Mouse (Mus musculus) forebrain, embryonic 14.5 days (tissue): Measurements from ENCODE around the gene Nkapl. TPM values are rescaled to one million over a fixed set of nuclear protein-coding genes. Genes with fewer than 3 reads are reported as not detected.
"Not testable (repeated sequence)": the region's sequence is repeated elsewhere in the genome, so short reads cannot be mapped to it uniquely, and the experiment has no call there.

Source experiments
- ATAC-seq: fragments of 200-750 bp; cut with Nextera tagmentation; 2 replicates; pipeline ENCODE4 v1.8.0; 2017; ENCODE audit warnings: mild to moderate bottlenecking, moderate library complexity
- DNase-seq: peaks from one replicate; pipeline ENCODE4 v3.0.0-alpha.2; 2015; ENCODE audit warnings: low spot score
- H3K27ac ChIP-seq: fragments of 300-500 bp; sonication (generic); 2 replicates; pipeline ENCODE4 v1.5.1; 2014; ENCODE audit warnings: low read depth, mild to moderate bottlenecking, control low read depth, low read length, moderate library complexity
- H3K27me3 ChIP-seq: fragments of 300-500 bp; sonication (generic); replicated peaks from 2 replicates; pipeline ENCODE4 v1.6.1; 2014; ENCODE audit warnings: low read length, control low read depth, mixed read lengths; ENCODE audit not compliant: control insufficient read depth, insufficient read depth
- H3K36me3 ChIP-seq: fragments of 300-500 bp; sonication (generic); 2 replicates; pipeline ENCODE4 v1.6.1; 2014; ENCODE audit warnings: low read length, control low read depth; ENCODE audit not compliant: control insufficient read depth, insufficient read depth
- H3K4me1 ChIP-seq: fragments of 300-500 bp; sonication (generic); 2 replicates; pipeline ENCODE4 v1.6.1; 2014; ENCODE audit warnings: antibody characterized with exemption, low read length, control low read depth; ENCODE audit not compliant: control insufficient read depth, insufficient read depth
- H3K4me2 ChIP-seq: fragments of 300-500 bp; sonication (generic); 2 replicates; pipeline ENCODE4 v1.6.1; 2014; ENCODE audit warnings: mild to moderate bottlenecking, control low read depth, low read length
- H3K4me3 ChIP-seq: fragments of 300-500 bp; sonication (generic); 2 replicates; pipeline ENCODE4 v1.5.1; 2014; ENCODE audit warnings: low read depth, low read length, control low read depth
- H3K9ac ChIP-seq: fragments of 300-500 bp; sonication (generic); 2 replicates; pipeline ENCODE4 v1.6.1; 2014; ENCODE audit warnings: mild to moderate bottlenecking, low read length, control low read depth, moderate library complexity
- H3K9me3 ChIP-seq: fragments of 300-500 bp; sonication (generic); replicated peaks from 2 replicates; pipeline ENCODE4 v1.6.1; 2016; ENCODE audit warnings: low read length, control low read depth, mixed read lengths; ENCODE audit not compliant: control insufficient read depth
- WGBS: fragments of 180-500 bp; shearing (Covaris S2); extraction: QIAGEN DNeasy Blood & Tissue Kit; methylation state at CpG from one replicate; pipeline ENCODE4 v1.1.7; 2014; 5-methylcytosine and 5-hydroxymethylcytosine counted together
- polyA plus RNA-seq: library from polyadenylated mRNA; unstranded; fragments of >200 nt; fragmentation: Nextera tagmentation; extraction: Ambion mirVana; gene quantifications from 2 replicates; pipeline ENCODE4 v1.2.1, GENCODE M21; 2014

Gene Nkapl
- polyA plus RNA-seq, 1 experiment from 2014 or later, result 3.8 TPM

DNA sequence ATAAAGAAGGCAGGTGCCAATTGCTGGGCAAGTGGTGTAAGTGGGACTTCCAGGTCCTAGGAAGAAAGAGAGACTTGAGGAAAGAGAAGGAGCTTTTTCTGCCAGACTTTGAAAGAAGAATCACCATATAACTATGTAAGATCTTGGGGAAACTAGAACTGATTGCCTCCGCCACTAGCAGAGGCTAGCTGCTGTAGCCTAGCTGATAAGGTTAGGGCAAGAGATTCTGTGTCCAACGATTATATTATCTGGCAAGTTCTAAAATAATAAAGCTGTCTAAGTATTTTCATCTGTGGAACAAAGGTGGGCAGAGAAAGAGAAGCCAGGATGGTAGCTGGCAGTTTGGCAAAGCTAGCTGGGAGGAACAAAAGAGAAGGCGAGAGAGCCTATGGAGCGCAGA is 4.1 kb upstream of the Nkapl start:
- H3K9ac ChIP-seq, result no peak overlapping the region
- DNase-seq, result no peak
- 20% methylated on average over 4 of the region's 4 CpGs for WGBS
- no peak overlapping the region for H3K4me2 ChIP-seq
- no peaks in the 10 kb centered on the region; the same call in 1 of the 2 replicates for H3K4me1 ChIP-seq
- no peak overlapping the region for H3K27ac ChIP-seq
- H3K36me3 ChIP-seq, result no peaks in the 10 kb centered on the region
- H3K4me3 ChIP-seq, result no peak overlapping the region
- no peaks in the 10 kb centered on the region for H3K27me3 ChIP-seq
- no peaks in the 10 kb centered on the region for H3K9me3 ChIP-seq
- ATAC-seq, result no peak

DNA sequence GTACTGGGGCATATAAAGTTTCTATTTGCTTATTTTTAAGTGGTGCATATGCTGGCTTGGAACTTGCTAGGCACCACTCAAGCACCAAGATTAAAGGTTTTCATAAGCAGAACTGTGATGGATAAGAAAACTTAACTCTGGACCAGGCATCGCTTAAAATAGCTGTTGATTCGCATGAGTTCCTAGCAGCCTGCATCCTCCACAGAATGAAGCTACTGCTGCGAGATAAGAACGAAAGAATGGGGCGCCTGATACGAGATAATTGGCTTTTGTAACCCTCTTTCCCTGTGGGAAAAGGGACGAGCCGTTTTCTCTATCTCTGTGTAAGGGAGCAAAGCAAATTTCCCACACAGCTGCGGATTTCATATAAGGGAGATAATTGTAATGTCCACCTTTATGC is 788 bp upstream of the Nkapl start:
- no peak for ATAC-seq
- Histone ChIP-seq H3K36me3 (no peaks in the 10 kb centered on the region), H3K9ac (no peak overlapping the region; the same call in 1 of the 2 replicates), H3K27me3 (no peaks in the 10 kb centered on the region), H3K4me1 (no peaks in the 10 kb centered on the region; the same call in 1 of the 2 replicates), H3K27ac (no peak overlapping the region), H3K4me3 (no peak overlapping the region), H3K4me2 (peak overlapping the region; percentile 66), H3K9me3 (no peaks in the 10 kb centered on the region)
- no peak for DNase-seq
- WGBS, result 14% methylated on average over 9 of the region's 9 CpGs

DNA sequence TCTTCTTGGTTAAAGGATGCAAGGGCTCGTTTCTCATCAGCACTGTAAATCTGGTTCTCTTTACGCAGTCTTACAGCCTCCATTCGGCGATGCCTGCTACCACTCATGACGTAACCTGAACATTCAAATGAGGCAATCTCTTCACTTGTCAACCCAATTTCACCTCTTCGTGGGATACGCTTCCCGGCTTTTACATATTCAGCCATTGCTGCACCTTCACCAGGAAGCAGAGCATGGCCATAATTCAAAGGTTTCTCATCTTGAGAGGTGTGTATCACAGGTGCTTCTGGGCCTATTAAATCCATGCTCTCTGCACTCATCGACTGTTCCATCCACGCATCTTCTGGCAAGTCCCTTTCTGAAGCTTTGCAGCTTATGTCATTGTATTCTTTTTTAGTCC is 973 bp downstream of the Nkapl start:
- WGBS, result 87% methylated on average over 10 of the region's 10 CpGs
- ATAC-seq, result no peak

DNA sequence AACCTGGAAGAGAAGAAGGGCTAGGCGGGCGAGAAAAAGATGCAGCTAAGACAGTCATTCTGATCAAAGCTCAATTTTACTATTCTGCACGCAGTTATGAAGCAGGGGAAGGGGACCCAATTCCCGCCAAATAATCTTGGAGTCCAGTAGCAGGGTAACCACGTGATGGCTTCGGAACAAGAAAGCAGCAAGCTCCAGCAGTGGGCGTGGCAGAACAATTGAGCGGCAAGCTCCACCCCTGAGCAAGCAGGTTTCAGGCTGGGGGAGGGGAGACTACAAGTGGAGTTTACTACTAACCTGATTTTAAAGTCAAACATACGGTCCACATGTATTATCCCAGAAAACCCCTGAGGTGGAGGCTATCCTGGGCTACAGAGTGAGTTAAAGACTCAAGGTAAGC is 5.8 kb downstream of the Nkapl start:
- 52% methylated on average over 9 of the region's 9 CpGs for WGBS
- not testable (repeated sequence) for H3K9me3 ChIP-seq, H3K9ac ChIP-seq, H3K27me3 ChIP-seq, H3K4me3 ChIP-seq, H3K4me2 ChIP-seq, H3K36me3 ChIP-seq, H3K27ac ChIP-seq, DNase-seq, ATAC-seq, H3K4me1 ChIP-seq

More for the DNA sequence above, 973 bp downstream of the Nkapl start:
- Histone ChIP-seq H3K4me1 (no peaks in the 10 kb centered on the region; the same call in 1 of the 2 replicates), H3K27ac (no peak overlapping the region), H3K4me2 (no peak overlapping the region; the same call in 1 of the 2 replicates), H3K27me3 (no peaks in the 10 kb centered on the region), H3K36me3 (no peaks in the 10 kb centered on the region), H3K9ac (no peak overlapping the region), H3K9me3 (no peaks in the 10 kb centered on the region), H3K4me3 (no peak overlapping the region)
- DNase-seq, result no peak

DNA sequence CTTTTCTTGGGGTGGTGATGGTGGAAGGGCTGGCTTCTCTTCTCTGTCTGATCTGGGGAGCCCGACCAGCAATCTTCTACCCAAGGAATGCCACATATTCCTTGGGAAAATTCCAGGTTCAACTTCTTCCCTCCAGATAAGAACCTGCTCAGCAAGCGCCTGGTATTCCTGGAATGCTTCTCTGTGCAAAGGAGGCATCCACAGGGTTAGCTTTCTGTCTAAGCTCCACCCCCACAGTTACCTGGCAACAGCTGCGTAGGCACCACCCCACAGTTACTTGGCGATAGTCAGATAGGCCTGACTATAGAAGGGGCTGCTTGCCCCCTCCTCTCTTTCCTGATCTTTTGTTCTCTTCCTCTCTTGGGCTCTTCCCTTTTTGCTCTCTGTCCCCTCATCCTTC is 12.0 kb downstream of the Nkapl start:
- Histone ChIP-seq H3K27me3 (no peaks in the 10 kb centered on the region), H3K9me3 (no peaks in the 10 kb centered on the region), H3K9ac (no peak overlapping the region), H3K4me1 (peaks cover 8% of the 10 kb centered on the region), H3K4me2 (no peak overlapping the region), H3K36me3 (peaks cover 3% of the 10 kb centered on the region; the same call in 1 of the 2 replicates), H3K4me3 (no peak overlapping the region), H3K27ac (no peak overlapping the region)
- no peak for ATAC-seq
- no peak for DNase-seq
- WGBS, result 9% methylated on average over 4 of the region's 4 CpGs

DNA sequence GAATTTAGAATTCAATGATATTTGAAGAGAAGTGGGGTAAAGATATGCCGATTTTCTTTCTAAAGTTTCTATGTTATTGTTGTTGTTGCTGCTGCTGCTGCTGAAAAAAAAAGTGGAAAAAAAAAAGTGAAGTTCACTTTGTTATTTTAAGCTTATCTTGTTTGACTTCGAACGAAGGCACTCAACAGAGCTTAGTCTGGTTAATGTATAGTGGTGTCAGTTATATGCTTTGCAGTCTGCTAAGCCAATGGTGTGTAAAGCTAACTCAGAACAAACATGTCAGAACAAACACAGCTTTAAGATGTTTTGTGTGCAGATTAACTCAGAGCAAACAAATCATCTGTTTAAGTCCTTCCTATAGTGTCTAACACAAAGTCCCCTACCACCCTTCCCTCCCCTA is 14.2 kb downstream of the Nkapl start:
- WGBS, result 97% methylated on average over 3 of the region's 3 CpGs

DNA sequence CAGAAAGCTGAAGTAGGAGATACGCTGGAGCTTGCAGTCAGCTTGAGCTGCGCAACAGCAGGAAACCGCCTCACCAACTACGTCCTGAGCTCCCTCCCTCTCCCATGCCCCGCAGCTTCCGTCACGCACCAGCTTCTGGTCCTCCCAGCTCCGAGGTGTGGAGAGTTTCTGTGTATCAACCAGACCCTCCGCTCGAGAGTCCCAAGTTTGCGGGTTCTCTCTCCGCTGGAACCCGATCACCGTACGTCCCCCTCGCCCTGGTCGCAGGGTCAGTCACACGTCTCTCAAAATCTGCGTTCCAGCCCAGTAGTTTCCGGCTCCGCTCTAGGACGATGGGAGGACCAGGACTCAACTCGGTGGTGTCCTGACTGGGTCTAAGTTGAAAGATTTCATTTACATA is 14.9 kb downstream of the Nkapl start, which contains the start of gene Zscan26:
Zscan26 (minus strand) TSS at position 282 of the 400 bp plus-strand sequence.
- Histone ChIP-seq H3K27ac (peak within 1 kb of the TSS; percentile 41), H3K4me3 (peak within 1 kb of the TSS; percentile 69), H3K9ac (peak within 1 kb of the TSS; percentile 75), H3K4me1 (peaks cover 8% of the 10 kb centered on the region), H3K9me3 (no peaks in the 10 kb centered on the region), H3K27me3 (no peaks in the 10 kb centered on the region), H3K4me2 (peak within 1 kb of the TSS; percentile 76), H3K36me3 (peaks cover 10% of the 10 kb centered on the region)
- DNase-seq (peak; percentile 89), ATAC-seq (peak; percentile 94)
- WGBS, result 0% methylated on average over 23 of the region's 23 CpGs

More for the DNA sequence above, 14.2 kb downstream of the Nkapl start:
- H3K4me3 ChIP-seq, result no peak overlapping the region
- no peaks in the 10 kb centered on the region for H3K9me3 ChIP-seq
- H3K4me2 ChIP-seq, result no peak overlapping the region
- no peak overlapping the region for H3K27ac ChIP-seq
- H3K9ac ChIP-seq, result no peak overlapping the region
- ATAC-seq, result no peak
- no peak for DNase-seq
- H3K27me3 ChIP-seq, result no peaks in the 10 kb centered on the region
- peaks cover 8% of the 10 kb centered on the region for H3K4me1 ChIP-seq
- H3K36me3 ChIP-seq, result peaks cover 5% of the 10 kb centered on the region

DNA sequence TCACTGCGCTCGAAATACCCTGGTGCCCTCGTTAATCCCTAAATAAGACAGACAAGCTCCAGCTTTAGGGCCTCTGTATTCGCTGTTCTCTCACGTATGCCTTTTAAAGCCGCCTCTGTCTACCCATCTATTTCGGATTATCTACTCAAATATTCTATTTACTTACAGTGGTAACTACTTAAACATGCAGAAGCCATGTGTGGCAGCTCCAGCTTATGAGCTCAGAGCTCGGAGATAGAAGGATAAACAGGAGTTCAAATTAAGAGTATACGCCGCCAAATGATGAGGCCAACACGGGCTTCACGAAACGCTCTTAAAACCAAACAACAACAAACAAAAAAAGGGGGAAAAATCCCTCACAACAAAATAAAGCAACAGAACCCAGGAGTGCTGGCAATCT is 15.3 kb downstream of the Nkapl start:
- Histone ChIP-seq H3K27me3 (no peaks in the 10 kb centered on the region), H3K4me2 (peak overlapping the region; percentile 76), H3K36me3 (peaks cover 13% of the 10 kb centered on the region), H3K9me3 (no peaks in the 10 kb centered on the region), H3K9ac (peak overlapping the region; percentile 75), H3K27ac (peak overlapping the region; percentile 41), H3K4me1 (peaks cover 8% of the 10 kb centered on the region), H3K4me3 (peak overlapping the region; percentile 69)
- peak; percentile 26; the same call in 1 of the 2 replicates for ATAC-seq
- under 1% methylated on average over 13 of the region's 13 CpGs for WGBS
- no peak for DNase-seq

DNA sequence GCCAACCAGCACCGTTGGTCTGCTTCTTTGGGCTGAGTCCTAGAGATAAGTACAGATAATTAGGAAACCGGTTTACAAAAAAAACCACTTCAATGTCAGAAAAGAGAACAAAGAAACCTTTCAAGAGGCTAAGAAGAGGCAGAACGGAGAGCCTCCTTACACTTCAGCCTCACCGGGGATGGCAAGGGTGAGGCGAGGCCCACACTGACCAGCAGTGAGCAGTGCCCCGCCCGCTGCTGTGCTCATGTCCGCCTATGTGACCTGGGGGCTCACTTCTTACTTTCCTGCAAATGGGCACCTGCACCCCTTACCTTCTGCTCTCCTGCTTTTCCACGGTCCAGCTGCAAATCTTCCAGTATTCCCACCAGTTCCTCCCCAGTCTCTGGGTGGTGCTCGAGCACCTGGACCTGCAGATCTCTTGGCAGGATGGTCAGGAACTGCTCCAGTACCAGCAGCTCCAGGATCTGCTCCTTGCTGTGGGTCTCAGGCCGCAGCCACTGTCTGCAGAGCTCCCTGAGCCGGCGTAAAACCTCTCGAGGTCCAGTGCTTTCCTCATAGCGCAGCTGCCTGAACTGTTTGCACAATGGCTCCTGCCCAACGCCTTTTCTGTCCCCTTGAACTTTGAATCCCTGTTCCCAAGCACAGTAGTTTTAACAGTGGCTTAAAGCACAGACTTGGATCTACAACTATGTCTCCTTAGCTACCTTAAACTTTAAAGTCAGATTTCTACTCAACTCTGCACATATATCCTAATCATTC is 20.3 kb downstream of the Nkapl start:
- Histone ChIP-seq H3K27me3 (no peaks in the 10 kb centered on the region), H3K27ac (no peak overlapping the region), H3K4me3 (no peak overlapping the region), H3K36me3 (peaks cover 59% of the 10 kb centered on the region), H3K4me1 (peaks cover 8% of the 10 kb centered on the region), H3K9me3 (no peaks in the 10 kb centered on the region), H3K9ac (no peak overlapping the region), H3K4me2 (no peak overlapping the region)
- DNase-seq (no peak), ATAC-seq (no peak)
- WGBS, result 80% methylated on average over 16 of the region's 16 CpGs
